Mouse (Mus musculus) lung, postnatal 0 days (tissue): Measurements from ENCODE around the gene Farsb.

ENCODE experiments used
- CTCF ChIP-seq: IDR thresholded peaks from 2 replicates; pipeline ENCODE4 v1.5.1; 2016; ENCODE audit warnings: antibody characterized with exemption, mild to moderate bottlenecking
- EP300 ChIP-seq: IDR thresholded peaks from 2 replicates; pipeline ENCODE4 v1.6.1; 2016; ENCODE audit warnings: antibody characterized with exemption, mild to moderate bottlenecking, control low read depth

GRCm38 (mm10) chr1:78507137-78507536 lies 18.4 kb upstream of the Farsb start:
- TF ChIP-seq CTCF: no peak
- no peak for TF ChIP-seq EP300
